Mouse (Mus musculus) right cerebral cortex, adult 18-20 months (tissue): Measurements from ENCODE around the gene Mef2a.

Source experiments
- DNase-seq: peaks from one replicate; pipeline ENCODE4 v3.0.0; 2022; ENCODE audit warnings: mixed read lengths

Mef2a gene

DNA sequence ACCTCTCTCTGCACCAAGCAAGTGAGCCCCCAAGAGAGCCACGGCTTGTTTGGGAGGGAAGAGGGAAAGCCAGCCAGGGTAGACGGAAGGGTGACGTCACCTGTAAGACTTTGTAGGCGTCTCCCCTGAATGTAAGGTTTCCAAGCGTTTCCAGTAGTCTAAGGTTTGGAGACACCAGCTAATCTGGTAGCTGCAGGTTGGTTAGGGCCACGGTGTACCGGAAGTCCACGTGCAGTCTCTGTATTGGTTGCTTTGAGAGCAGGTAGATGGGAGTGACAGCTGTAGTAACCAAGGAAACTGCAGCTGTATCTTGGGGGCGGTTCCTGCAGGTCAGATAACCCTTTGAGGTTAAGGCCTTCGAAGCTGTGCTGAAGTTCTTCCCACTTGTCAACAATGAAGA is 166.2 kb downstream of the Mef2a start:
- DNase-seq, result no peak

DNA sequence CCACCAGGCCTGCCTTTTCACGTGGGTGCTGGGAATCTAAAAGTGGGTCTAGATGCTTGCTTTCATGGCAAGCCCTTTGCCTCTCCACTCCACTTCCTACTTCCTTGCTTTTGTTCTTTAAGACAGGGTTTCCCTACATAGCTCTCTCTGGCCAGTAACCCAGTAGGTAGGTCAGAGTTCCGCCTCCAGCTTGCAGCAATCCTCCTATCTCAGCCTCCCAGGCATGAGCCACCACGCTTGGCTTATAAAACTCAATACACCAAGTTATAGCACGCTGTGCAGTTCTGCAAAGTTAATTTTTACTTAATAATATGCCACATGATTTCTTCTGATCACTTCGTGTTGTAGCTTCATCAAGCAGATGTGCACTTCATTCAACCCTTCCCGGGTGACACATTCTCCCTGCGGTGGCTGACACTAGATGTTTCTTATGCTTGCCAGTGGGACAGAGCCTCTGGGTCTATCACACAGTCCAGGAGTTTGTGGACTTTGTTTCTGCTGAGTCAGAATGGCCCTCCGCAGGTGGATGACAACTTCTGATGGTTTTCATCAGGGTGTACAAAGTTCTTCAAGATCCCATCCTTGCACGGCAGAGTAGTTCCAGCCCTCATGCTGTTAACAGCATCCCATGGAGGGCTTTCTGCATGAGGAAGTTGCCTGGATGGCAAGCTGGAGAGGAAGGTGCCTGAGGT is 166.8 kb downstream of the Mef2a start:
- DNase-seq, result no peak

DNA sequence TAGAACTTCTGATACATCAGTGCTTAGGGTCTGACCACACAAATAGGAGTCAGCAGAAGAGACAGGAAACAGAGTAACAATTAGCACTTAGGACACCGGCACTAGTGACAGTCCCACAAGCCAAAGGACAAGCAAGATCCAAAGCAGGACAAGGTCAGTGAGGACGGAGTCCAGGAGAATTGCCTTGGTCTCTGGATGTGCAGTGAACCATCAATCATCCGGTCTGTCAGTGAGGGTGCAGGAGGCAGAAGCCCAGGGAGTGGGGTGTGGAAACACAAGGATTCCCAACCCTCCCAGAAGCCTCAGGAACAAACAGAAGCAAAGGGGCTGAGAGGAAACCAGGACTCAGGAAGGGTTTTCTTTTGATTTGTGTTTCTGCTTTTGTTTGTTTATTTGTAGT is 169.0 kb downstream of the Mef2a start:
- DNase-seq, result no peak

DNA sequence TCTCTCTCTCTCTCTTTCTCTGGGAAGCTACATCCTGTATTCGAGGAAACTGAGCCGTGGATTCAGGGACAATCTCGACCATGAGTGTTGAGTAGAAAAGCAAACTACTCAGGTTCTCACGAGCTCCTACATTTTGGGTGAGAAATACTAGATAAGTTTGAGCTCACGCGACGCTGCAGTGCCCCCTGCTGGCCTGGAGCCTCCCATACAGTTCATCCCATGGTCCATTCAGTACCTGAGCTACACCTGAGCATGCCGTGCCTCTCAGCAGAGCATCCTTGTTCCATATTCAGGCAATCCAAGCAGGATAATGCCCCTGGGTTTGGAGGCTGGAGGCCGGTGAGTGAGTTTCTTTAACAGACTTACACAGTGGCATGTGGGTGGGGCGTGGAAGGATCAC is 173.2 kb downstream of the Mef2a start:
- DNase-seq, result peak; percentile 40

DNA sequence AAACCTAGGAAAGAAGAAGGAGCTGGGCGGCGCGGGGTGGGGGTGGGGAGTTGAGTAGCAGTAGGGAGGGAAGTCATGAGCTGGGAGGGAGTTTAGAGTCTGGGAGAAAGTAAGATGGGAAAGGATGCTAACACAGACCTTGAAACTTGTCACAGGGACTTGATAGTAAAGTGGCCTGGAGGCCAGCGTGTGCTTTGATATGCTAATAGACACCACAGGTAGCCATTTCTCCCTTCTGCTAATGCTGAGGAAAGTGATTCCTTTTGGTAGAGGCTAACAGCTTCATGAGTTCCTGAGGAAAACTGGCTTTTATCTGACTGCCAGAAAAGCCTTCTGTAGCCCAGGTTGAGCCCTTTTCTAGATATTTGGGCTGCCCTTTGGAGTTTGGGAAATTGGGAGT is 188.9 kb downstream of the Mef2a start:
- DNase-seq, result no peak
